Mouse (Mus musculus): ENCODE results near the gene Akr1c19. TPM values are rescaled to one million over a fixed set of nuclear protein-coding genes. Genes with fewer than 3 reads are reported as not detected.
"Not testable (repeated sequence)": the region's sequence is repeated elsewhere in the genome, so short reads cannot be mapped to it uniquely, and the experiment has no call there.

Akr1c19 gene
- total RNA-seq, 2 experiments from 2014 or later = 1.5 to 1.7 TPM

- no peak for DNase-seq (ENCODE audit: low spot score)
- intact Hi-C loops (cut with DNase I) = no loop called here
These were observed 36.5 kb downstream of the Akr1c19 start for GRCm38 (mm10) chr13:4265047-4265446.

GRCm38 (mm10) chr13:4265455-4265854 is 37.0 kb downstream of the Akr1c19 start:
- DNase-seq (ENCODE audit: low spot score); intact Hi-C loops (cut with DNase I): not testable (repeated sequence)

- intact Hi-C loops (cut with DNase I) = no loop called here
- DNase-seq (ENCODE audit: low spot score) = no peak
These were observed 42.4 kb downstream of the Akr1c19 start for GRCm38 (mm10) chr13:4270860-4271259.

GRCm38 (mm10) chr13:4277526-4277925 is 49.0 kb downstream of the Akr1c19 start:
- no peak for DNase-seq (ENCODE audit: low spot score)
- intact Hi-C loops (cut with DNase I) = no loop called here

GRCm38 (mm10) chr13:4279284-4279683 is 50.8 kb downstream of the Akr1c19 start, which contains the start of gene Akr1c12:
Akr1c12 (minus strand) TSS chr13:4279433.
- intact Hi-C loops (cut with DNase I) = no loop called here
- DNase-seq (ENCODE audit: low spot score) = no peak

GRCm38 (mm10) chr13:4281471-4282412 is 53.2 kb downstream of the Akr1c19 start:
- intact Hi-C loops (cut with DNase I) = loop anchor here (1.0 to 10.0 kb wide), 5 partner anchors 93 to 617 kb away; no protein-coding TSS in a partner anchor
- DNase-seq (ENCODE audit: low spot score) = no peak

GRCm38 (mm10) chr13:4296991-4297390 is 68.5 kb downstream of the Akr1c19 start:
- intact Hi-C loops (cut with DNase I) = no loop called here
- no peak for DNase-seq (ENCODE audit: low spot score)

Other genes starting within 250 kb of the Akr1c19 start
- gene Akr1c14, start 179.7 kb upstream of the Akr1c19 start, total RNA-seq (2021) = 1 to 10 TPM; 6.5 to 8.6 TPM
- not detected for gene Akr1c18, start 78.0 kb upstream of the Akr1c19 start, total RNA-seq (2021)
- gene Akr1c13, start 37.5 kb upstream of the Akr1c19 start, total RNA-seq (2021) = 1 to 10 TPM in 1 of 2 experiments, under 1 TPM in 1; 0.86 to 1.1 TPM
- gene Akr1c12, start 50.7 kb downstream of the Akr1c19 start, total RNA-seq (2021) = not detected
- not detected for gene Akr1c6, start 205.6 kb downstream of the Akr1c19 start, total RNA-seq (2021)

Measured in heart, postnatal 25 days (tissue).